Mouse (Mus musculus) G1E (cell line): Measurements from ENCODE around the gene Pknox2.

Experiments used
- CTCF ChIP-seq: IDR thresholded peaks from 2 replicates; pipeline ENCODE4 v1.5.1; 2012; ENCODE audit warnings: low read depth, low read length, inconsistent platforms, mixed read lengths
- GATA1 ChIP-seq: IDR thresholded peaks from 2 replicates; pipeline ENCODE4 v1.6.1; 2012; ENCODE audit warnings: borderline replicate concordance, low read length, inconsistent platforms, mixed read lengths
- GATA2 ChIP-seq: IDR thresholded peaks from 2 replicates; pipeline ENCODE4 v1.6.1; 2012; ENCODE audit warnings: low read depth, low read length, inconsistent platforms, borderline replicate concordance
- POLR2AphosphoS5 ChIP-seq: IDR thresholded peaks from 2 replicates; pipeline ENCODE4 v1.6.1; 2012; ENCODE audit warnings: low read depth, low read length, inconsistent platforms; ENCODE audit not compliant: insufficient replicate concordance
- TAL1 ChIP-seq: conservative IDR thresholded peaks from 2 replicates; pipeline ENCODE4 v1.6.1; 2012; ENCODE audit warnings: low read depth, low read length, inconsistent platforms, mixed read lengths

DNA sequence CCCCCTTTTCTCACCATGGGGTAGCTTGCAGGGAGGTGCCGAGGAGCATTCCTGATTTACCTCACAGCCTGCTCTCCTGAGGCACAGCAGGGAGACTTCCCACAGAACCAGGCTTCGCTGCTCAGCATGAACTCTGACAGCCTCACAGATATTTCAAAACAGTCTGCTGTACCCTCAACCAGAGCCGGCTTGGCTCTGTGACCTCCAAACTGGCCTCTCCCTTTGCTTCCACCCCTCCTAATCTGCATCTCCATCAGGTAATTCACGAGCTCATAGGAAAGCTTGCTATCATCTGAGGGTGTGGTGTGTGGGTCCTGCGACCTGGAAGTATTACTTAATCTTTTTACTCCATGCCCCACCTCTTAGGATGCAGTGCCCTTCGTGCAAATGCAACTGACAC lies 142.5 kb downstream of the Pknox2 start:
- TF ChIP-seq CTCF (no peak), GATA1 (no peak), POLR2AphosphoS5 (no peak), TAL1 (no peak), GATA2 (no peak)
